Mouse (Mus musculus) right cerebral cortex, postnatal 10 days (tissue): ENCODE data around the gene M1ap.

Experiments
- DNase-seq, 2 experiments: peaks; one replicate each; pipeline ENCODE4 v3.0.0; 2021; ENCODE audit warnings: low spot score in 2 of 2

The M1ap gene

DNA sequence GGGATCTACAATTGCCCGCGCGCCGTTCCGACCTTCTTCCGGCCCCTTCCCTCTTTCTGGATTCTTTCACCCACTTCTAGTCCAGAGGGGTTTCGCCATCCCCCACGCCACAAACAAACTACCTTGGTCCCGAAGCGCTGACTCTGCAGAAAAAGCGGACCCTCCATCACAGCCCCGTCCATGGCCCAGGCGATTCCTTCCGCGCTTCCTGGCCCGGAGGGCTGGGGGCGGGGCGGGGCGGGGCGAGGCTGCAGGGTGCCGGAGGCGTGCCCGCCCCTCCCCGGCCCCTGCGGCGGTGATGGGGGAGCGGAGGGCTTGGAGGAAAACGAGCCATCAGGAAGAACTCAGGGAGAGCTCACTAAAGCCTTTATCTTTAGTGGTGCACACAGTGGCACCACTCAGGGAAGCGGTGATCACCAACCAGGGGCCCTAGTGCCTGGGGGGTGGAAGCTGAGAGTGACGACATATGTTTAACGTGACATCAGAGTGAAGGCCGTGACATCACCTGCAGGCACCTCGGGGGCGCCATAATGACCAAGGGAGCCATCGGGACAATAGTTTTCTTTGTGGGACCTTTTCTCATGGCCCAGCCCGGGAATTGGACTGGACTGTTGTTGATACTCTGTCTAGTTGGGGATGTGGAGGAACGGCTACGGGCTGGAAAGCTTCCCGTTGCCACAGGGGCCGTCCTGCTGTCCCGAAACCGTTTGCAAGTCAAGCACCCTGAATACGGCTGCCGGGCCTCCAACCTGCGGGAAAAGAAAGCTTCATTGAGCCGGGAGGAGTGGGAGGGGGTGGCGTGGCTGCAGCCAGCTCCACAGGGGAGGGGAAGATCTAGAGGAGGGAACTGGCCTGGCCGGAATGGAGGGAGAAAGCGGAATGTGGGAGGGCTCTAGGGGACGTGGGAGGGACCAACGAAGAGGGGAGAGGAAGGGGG, 86.8 kb downstream of the M1ap start, which contains the start of the genes Dok1 and Loxl3:
Gene Dok1 (minus strand): TSS at position 223 of the 937 bp plus-strand sequence.
Gene Loxl3 (plus strand): TSS at position 925 of the 937 bp plus-strand sequence.
- DNase-seq = peak; percentile 60 to 71

DNA sequence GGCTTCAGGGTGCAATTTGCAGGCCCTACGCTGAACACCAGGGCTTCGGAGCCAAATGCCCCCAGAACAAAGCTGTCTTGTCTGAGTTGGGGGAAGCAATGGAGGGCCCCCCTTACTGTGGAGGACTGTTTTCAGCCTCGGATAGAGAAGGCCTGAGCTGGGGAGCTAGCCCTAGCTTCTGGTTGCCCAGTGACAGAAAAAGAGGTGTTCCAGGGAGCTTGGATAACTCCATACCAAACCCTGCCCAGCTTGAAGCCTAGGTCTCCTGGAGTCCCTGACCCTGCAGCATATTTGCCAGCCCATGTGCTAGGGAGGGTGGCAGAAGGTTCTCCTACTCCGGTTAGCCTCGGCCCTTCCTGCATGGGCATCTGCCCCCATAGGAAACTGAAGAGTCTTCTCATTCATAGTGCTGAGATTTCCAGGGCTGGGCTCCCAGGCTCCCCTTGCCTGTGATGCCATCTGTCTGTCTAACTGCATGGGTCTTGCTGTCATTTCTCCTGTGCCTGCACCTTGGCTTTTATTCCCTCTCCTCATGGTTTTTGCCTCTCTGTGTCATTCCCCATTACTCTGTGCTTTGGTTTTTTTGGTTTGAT, 87.9 kb downstream of the M1ap start:
- no peak for DNase-seq

DNA sequence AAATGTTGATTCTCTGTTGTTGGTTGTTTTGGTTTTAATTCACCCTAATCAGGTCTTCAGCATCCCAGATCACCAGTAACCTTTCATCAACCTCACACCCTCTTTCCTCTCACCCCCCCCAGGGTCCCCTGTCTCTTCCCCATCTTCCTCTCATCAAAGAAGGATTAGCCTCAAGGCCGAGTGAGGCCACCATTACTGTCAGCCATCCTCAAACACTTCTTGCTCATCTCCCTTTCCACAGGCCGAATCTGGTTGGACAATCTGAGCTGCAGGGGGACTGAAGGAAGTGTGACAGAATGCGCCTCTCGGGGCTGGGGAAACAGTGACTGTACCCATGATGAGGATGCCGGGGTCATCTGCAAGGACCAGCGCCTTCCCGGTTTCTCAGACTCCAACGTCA, 90.5 kb downstream of the M1ap start:
- no peak for DNase-seq

DNA sequence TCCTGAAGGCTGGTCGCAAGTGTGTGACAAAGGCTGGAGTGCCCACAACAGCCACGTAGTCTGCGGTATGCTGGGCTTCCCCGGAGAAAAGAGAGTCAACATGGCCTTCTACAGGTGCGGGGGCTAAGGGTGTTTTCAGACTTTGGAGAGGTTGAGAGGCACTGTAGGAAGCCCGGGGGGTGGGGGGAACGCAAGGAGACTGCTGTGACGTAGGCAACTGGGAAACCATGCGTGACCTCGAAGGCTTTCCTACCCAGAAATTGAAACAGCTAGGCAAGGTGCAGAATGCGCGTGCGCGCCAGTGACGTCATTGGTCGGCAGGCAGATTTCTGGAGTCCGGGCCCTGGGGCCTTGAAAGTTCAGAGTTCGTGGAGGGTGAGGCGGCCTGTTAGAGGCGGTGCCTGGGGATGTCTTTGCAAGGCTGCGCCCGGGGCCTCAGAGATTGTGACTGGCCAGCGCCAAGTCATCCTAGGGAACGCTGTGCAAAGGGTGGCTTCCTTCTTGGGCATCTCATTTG, 91.9 kb downstream of the M1ap start:
- peak; percentile 87 to 90 for DNase-seq

DNA sequence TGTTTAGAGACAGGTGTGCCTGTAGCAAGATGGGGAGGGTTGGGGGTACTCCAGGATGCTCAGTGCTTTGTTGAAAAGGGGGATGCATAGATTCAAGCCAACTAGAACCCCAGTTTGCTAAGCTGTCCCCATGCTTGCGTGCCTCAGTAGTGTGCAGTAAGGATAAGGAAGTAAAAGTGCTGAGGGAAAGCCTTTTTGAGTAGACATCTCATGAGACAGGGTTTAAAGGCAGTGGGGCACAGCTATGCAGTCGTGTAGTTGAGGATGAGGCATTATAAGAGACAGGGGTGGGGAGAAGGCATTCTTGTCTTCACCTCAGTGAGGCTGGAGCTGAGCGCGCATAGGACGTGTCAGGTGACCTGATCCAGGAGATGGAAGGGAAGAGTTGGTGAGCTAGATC, 93.9 kb downstream of the M1ap start:
- DNase-seq = no peak

DNA sequence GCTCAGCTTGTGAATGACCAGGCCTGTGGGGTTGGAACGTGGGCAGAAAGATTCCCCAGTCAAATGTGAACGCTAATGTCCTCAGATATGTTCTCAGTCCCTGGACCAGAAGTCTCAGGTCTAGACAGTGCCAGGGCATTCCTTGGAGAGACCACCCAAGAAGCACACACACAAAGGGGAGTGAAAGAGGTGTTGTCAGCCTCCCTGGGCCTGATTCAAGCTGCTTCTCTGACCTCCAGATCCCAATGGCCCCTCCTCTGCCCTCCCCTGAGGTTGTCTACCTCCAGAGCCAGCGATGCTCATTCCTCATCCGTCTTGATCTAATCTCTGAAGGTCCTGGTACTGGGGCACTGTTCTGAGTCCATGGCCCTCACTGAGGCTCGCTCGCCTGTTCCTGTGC, 96.9 kb downstream of the M1ap start:
- DNase-seq = no peak

DNA sequence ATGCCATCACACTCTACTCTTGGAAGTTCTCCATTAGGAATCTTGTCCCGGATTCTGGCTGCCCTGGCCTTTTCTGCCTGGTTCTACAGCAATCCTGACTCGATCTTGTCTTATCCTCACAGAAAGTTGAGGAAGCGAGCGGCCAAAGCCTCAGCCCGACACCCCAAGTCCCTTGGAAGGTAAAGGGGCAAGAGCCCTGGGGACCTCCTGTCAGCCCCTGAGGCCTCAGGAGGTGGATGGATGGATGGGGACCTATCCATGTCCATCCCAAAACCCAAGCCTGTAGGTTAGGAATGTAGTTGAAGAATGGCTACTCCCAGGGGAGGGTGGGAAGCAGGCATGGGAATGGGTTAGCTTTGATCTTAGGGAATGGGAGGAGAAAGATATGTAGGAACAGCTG, 97.3 kb downstream of the M1ap start:
- no peak for DNase-seq

DNA sequence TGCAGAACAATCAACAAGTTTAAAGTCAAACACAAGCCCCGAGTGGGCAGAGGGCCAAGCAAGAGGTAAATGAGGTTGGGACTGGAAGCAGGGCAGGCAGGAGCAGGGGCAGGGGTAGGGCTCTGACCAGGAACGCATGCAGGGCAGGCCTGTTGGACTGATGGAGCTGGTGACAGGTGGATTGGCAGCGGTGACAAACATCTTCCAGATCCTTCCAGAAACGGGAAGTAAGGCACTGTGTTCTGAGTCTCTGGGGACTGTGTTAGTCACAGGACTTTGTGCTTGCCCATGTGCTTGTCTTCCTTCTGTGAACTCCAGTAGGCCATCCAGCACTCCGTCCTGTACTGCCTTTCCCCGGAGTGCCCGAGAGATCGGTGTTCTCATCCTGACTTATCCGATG, 98.0 kb downstream of the M1ap start:
- no peak for DNase-seq

DNA sequence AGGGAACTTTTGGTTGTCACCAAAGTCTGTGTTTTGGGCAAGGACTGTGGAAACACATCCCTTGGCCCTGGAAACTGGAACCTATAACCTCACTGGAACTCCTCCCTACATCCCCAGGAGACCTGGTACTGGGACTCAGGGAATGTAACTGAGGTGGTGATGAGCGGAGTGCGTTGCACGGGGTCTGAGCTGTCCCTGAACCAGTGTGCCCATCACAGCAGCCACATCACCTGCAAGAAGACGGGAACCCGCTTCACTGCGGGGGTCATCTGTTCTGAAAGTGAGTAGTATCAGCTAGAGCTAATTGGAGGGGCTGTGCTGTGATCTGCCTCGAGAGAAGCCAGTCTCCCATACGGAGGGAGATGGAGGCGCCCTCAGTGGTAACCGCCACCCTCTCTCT, 102.7 kb downstream of the M1ap start:
- no peak for DNase-seq

DNA sequence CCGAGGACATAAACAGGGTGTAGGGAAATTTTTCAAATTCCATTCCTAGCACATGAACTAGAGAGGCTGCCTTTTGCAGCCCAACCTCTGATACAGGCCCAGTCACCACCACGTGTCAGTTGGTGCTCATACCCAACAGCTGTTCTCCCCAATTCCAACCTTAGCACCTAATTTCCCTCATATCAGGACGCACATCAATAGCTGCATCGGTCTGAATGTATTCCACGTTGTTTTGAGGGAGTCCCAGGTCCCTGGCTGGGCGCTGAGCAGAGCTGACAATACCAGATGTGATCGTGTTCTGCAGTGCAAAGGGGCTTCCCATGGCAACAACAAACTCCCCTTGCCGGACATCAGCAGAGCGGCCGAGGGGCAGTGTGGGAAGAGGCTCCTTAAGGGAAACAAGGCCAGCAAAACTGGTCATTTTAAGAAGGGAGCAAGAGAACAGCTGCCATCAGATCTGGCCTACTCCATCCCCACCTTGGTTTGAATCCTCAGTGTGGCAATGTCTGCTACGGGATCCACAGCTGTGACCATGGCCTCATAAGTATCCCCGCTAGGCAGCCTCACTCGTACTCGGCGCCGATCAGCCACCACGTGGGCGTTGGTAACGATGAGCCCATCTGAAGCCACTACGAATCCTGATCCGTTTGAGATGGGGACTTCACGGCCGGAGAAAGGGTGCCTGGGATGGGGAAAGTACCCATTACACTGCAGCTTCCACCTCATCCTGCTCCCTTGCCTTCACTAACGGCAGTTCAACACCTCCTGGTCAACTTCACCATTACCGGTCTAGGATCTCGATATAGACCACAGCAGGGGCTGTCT, 106.6 kb downstream of the M1ap start:
- peak; percentile 71 to 72 for DNase-seq

DNA sequence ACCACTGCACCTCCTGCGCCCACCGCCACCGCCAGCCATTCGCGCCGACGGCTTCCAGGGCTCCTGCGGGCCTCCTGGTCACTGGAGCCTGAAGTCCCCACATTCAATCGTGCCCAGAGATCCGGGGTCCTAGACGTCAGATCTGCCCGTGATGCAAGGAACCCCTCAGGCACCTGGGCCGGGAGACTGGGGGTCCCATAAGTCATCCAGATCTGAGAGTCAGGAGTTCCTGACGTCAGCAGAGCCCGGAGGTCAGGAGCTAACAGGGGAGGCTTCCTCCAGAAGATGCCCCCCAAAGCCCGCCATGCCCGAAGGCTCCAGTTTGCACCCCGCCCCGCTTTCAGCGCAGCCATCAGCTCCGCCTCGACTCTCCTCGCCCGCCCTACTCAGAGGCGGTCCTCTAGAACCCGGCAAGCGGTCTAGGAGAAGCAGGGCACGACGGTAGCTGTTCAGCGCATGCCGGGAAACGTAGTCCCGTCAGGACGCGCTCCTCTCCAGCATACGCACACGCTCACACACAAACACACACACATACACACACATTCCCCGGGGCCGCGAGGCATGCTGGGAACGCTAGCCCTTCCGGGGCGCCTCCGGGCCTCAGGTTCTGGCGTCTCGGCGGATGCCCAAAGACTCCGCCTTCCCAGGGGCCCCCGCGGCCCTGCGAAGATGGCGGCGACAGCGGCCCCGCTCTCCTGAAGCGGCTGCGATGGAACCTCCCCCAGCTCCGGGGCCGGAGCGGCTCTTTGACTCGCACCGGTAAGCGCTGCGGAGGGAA, 107.6 kb downstream of the M1ap start, which contains the start of gene Aup1:
Gene Aup1 (plus strand): TSS at position 448 of the 778 bp plus-strand sequence.
- peak; percentile 97 to 99 for DNase-seq

DNA sequence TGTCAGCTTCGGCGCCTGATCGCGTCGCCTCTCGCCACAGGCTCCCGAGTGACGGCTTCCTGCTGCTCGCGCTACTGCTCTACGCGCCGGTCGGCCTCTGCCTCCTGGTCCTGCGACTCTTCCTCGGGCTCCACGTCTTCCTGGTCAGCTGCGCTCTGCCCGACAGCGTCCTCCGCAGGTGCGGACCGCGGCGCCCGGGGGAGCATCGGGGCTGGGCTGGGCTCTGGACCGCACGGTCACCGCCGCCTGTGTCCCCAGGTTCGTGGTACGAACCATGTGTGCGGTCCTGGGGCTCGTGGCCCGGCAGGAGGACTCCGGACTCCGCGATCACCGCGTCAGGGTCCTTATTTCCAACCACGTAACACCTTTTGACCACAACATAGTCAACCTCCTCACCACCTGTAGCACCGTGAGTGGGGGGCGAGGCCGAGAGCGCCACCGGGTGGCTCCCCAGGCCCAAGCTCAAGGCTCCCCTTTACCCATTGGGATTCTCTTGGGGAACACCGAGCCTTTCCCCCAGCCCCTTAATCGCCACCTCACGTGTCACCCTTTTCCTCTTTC, 108.2 kb downstream of the M1ap start, which contains the start of gene Htra2:
Gene Htra2 (minus strand): TSS at position 403 of the 561 bp plus-strand sequence.
- peak in 1 of 2 experiments; percentile 54 for DNase-seq

DNA sequence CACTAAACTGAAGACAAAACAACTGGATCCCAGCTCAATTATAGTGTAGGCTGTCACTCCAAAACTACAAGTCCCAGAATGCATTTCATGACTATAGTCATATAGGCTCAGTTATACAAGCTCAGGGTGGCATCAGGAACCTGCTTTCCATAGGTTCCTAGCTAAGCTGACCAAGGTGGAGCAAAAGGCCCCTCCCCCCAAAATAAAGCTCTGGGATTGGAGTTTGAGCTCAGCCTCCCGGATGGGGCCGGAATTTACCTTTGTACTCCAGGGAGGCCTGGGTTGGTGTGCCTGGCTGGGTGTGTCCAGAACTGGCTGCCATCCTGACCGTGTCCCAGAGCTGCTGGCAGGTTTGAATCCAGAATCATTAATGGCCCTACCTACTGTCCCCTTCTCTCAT, 111.1 kb downstream of the M1ap start, which contains the start of gene Dqx1:
Gene Dqx1 (plus strand): TSS at position 55 of the 400 bp plus-strand sequence.
- DNase-seq = no peak

DNA sequence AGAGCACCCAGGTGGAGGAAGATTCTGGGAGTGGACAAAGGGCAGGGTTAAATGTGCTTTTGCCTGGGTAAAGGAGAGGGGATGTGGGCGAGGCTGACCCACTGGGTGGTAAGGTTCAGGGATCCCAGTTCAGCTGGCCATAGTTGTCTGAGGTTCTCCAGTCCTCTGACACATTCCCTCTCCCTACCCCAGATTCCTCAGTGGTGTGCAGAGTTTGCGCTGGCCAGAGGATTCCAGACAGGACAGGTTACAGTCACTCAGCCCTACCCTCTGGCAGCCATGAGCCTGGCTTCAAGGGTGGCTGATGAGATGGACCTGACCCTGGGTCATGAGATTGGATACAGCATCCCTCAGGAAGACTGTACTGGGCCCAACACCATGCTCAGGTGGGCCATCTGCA, 112.0 kb downstream of the M1ap start:
- DNase-seq = no peak

DNA sequence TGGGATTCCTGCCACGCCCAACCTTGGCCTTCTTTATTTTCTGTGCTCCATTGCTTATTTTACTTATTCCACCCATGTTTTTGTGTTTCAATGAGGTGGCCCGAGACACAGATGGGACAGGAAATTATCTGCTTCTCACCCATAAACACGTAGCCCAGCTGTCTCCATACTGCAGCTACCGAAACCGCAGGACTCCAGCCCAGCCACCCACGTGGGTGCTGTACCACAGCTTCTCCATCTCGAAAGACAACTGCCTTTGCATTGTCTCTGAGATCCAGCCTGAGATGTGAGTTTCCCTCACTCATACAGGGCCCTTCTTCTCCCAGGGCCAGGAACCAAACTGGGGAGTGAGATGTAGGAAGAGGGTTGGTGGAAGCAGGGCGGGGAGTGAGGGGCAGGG, 119.3 kb downstream of the M1ap start:
- DNase-seq = no peak

DNA sequence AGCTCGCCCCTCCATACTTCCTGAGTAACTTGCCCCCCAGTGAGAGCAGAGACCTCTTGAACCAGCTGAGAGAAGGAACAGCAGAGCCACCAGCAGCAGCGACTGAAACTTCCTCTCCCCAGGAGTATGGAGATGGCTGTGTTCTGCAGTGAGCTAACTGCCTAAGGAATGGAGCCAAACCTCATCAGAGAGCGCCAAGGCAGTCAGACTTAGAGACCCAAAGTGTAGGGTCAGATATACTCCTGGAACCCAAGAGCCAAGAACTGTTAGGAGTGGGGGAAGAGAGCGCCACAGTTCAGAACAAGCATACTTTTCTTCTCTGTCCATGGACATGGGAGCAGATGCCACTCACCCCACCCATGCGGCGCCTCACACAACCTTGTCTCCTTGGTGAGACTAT, 119.7 kb downstream of the M1ap start:
- DNase-seq = no peak

DNA sequence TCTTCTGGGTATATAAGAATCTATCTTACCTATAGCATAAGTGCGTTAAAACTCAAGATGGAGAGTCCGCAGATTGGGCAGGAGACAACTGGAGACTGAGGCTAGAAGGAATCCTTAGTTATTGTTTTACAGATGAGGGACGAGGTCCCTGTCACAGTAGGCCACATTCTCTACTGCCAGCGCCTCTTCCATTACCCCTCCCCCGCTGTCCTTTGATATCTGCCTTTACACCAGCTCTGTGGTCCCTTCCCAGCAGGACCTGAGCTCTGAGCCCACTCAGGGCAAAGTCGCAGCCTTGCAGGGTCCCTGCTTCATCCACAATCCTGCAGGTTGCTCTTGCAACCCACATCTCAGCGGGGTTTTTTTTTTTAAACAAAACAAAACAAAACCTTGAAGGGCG, 121.5 kb downstream of the M1ap start:
- DNase-seq = no peak

DNA sequence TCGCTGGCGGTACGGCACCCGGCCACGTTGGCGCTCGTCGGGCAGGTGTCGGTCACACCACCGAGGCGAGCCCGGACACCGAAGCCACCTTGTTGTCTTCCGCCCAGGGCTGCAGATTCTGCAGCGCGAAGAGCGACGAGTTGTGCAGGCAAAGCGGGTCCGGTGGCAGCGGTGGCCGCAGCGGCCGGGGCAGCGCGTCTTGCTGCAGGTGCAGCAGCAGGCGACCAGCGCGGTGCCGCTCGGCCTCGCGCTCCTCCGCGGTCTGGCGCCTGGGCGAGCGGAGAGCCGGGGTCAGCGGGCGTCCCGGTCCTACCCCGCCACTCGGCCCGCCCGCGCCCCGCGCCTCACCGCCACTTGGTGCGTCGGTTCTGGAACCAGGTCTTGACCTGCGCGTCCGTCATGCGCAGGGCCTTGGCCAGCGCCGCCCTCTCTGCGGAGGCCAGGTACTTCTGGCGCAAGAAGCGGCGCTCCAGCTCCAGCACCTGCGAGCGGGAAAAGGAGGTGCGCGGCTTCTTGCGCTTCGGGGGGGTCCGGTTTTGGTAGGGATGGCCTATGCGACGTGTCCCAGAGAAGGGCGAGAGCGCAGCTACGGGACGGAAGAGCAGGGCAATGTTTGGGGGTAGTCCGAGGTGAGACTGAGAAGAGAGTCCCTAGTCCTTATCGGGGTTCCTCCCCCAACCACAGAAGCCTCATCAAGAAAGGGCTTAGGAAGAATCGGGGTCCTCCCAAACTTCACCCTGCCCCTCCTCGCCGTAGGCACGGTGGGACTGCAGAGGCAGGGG, 122.2 kb downstream of the M1ap start:
- DNase-seq = no peak

DNA sequence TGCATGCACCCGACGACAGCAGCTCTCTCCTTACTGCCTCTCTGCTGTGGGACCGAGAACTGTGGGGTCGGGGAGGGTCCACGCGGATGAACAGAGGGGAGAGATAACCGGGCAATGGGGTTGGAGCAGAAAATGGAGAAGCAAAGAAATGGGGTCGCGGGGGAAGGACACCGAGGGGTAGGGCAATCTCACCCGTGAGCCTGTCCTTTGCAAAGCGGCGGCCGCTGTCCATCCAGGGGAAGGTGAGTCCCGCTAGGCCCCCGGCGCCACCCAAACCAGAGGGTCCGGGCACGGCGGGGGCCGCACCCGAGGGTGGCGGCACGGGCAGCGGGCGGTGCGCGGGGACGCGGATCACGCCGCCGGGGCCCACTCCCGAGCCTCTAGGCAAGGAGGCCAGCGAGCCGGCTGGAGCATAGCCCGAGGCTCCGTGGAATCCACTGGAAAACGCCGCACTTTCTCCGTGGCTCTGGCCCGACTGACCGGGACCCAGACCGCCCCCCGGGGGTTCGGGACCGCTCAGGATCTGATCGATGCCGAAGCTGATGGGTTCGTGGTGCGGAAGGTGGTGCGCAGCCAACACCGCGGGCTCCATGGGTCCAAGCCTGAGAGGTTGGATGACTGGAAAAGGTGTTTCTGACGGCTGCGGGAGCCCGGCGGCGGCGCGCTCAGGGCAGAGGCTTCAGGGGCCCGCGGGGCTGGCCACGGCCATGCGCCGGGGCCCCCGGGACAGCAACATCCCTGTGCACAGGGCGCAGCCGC, 123.0 kb downstream of the M1ap start:
- DNase-seq = no peak

DNA sequence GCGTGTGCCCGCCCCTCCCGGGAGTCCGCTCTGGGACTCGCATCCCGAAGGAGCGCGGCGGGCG, 123.4 kb downstream of the M1ap start, which contains the start of gene Tlx2:
Gene Tlx2 (minus strand): TSS at position 47 of the 64 bp plus-strand sequence.
- no peak for DNase-seq
